Mouse (Mus musculus): ENCODE data around the gene Casp8.
"Not testable (repeated sequence)": the region's sequence is repeated elsewhere in the genome, so short reads cannot be mapped to it uniquely, and the experiment has no call there.

Casp8 gene

DNA sequence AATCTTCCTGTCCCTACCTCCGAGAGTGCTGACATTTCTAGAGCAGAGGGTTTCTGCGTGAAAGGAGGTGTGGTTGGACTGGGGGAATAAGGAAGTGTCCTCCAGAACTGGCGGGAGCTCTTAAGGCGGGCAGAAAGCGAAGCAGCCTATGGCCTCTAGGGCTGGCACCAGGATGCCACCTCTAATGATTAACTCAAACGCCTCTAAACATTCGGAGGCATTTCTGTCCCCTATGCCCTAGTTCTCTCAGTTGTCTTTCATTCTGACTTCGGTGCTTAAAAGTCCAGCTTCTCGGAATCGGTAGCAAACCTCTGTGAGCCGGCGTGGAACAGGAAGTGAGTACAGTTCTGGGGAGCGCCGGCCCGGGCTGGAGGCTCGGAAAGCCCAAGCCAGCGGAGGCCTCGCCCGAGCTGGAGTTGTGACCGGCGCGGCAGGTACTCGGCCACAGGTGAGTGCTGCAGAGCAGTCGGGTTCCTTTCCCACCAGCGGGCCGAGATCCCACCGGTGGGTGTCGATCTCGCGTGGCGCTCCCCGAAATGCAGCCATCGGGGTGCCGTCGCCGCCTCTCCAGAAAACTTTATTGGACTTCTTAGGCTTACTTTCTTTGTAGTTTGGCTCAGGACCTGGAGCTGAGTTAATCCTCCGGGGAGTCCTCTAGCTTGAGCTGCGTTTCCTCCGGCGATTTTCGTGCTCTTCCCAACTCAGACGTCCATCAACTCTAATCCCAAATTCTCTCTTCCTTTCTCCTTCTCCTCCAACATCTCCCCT lies at the start of gene Casp8:
Gene Casp8, plus strand, starts transcription at position 84 of the 768 bp plus-strand sequence.
- peak; percentile 9 for DNase-seq (ENCODE audit: low read depth, low spot score)

DNA sequence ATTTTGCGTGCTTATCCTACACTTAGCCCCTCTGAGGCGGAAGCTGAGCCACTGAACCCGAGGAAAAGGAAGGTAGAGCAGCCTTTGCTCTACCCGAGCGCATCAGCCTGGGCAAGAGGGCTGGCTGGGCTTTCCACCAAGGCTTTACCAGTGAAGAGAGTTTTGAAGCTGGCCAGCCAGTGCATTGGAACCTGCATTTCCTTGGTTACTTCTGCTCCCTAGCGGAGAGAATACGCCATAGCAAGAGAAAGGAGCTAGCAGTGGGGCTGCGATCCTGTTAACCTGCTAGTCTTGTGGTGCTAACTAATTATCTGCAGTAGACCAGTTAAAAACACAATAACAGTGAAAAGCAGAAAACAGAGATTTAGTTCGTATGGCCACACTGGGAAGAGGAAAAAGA lies 48.3 kb upstream of the Casp8 start:
- DNase-seq (ENCODE audit: low read depth, low spot score): no peak

DNA sequence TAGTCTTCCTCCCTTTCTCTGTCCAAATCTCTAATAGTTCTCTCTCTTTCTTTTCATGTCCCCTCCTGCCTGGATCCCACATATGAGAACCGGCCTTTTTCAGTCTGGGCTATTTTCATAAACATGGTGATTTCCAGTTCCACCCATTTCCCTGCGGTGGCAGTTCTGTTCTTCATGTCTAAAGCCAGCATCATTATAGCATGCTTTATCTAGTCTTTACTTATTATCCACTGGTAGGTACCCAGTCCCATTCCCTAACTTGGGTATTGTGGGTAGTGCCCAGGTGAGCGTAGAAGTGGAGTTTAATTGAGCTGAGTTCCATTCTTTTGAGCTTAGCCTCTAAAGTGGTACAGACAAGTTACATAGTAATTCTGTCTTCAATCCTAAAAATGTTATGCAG lies 35.7 kb upstream of the Casp8 start:
- DNase-seq (ENCODE audit: low read depth, low spot score): no peak

DNA sequence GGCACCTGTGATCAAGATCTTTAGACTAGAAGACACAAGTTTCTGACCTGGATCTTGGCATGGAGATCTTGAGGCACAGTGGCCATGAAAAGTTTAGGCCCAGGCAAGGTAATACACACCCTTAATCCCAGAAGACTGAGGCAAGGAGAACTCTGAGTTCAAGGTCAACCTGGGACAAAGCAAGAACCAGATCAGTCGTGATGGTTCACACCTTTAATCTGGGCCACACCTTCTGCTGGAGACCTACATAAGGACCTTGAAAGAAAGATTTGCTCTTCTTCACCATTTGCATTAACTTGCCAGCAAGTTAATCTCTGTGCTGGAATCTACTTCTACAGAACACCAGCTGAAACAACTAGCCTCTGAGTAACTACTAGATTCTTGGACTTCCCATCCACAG lies 34.6 kb upstream of the Casp8 start:
- no peak for DNase-seq (ENCODE audit: low read depth, low spot score)

DNA sequence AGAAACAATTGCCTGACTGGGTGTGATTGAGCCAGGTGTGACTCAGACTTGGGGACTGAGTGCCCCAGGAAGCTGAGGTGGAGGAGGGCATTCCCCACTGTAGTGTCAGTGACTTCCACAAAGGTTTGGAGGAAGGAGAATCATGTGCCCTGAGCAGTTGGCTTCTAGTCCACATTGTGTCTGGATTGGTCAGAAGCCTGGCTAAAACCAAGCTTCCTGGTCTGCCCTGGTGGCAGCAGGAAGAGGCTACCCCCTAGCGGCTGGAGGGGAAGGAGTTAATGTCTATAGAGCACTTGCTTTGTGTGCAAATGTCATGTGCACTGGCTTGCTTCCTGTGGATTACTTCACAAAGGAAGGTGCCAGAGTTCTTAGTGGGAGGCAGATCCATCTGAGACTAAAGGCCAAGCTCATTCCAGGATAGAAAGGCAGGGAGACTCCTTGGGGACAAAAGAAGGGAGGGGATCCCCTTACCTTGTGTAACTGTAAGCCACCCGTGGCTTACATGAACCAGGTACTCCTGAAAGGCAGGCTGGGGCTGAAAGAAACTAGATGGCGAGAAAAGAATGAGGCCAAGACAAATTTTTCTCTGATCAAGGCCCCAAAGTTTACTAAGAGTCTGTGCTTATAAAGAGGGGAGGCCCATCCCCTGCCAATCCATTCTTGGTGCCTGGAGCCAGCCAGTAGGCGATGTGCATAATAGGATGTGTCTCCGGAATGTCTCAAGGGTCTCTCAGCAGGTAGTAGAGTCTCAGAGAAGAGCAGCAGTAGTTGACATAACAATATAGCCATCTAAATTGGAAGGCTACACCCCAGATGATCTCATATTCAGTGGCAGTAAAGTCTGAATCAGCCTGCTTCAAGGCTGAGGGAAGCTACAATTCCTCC lies 33.5 kb upstream of the Casp8 start:
- DNase-seq (ENCODE audit: low read depth, low spot score): not testable (repeated sequence)

DNA sequence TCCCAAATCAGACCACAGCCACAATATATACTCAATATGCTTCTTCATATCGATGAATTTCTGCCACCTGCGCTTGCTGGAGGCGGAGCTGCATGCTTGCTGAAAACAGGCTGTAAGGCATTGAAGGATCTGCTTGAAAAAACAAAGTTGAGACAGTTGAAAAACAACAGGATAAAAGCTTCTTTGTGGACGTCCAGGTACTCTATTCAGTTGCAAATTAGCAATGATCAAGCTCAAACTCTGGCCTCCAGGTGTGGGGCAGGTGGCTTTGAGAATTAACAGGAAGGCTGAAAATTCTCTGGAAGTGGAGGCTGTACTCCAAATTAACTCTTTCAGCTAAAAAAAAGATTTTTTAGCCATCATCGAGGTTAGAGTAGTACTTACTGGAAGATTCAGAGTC lies 32.6 kb upstream of the Casp8 start:
- no peak for DNase-seq (ENCODE audit: low read depth, low spot score)

DNA sequence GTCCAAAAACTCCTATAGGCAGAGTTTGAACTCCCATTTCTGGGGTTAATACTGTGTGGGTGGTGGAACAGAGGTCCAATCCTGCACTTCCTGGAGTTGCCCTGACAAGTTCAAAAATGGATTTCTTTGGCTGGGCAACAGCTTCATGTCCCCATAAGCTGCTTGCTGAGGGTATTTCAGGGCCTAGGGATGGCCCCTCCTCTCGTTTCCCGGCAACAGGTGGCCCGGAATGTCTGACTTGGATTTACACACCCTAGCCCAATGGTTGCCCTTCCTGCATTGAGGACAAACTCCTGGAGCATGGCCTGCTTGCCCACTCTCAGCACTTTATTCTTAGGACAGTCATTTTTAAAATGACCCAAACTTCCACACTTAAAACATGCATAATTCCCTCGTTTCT lies 28.7 kb upstream of the Casp8 start:
- DNase-seq (ENCODE audit: low read depth, low spot score): not testable (repeated sequence)

DNA sequence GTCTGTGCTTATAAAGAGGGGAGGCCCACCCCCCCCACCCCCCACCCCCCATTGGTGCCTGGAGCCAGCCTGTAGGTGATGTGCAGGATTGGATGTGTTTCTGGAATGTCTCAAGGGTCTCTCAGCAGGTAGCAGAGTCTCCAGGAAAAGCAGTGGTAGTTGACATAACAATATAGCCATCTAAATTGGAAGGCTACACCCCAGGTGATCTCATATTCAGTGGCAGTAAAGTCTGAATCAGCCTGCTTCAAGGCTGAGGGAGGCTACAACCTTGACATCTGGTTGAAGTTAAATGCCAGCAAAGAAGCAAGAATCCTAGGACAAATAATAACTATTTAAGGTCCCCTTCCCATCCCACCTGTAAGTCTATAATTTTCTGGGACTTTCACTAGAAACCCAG lies 26.0 kb upstream of the Casp8 start:
- DNase-seq (ENCODE audit: low read depth, low spot score): no peak

DNA sequence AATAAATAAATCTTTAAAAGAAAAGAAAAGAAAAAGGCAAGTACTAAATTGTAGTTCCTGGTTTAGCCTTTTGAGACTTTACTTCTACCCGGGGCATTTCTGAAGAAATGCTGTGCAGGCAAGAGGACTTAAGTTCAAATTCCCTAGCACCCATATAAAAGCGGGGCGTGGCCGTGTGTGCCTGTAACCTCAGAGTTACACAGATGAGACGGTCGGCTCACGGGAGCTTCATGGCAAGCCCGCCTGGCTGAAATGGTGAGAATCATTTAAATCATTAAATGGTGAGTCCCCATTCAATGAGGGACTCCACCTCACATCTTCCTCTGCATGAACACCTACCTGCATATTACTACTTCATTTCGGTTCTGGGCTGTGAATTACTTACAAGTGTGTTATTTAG lies 25.5 kb upstream of the Casp8 start:
- no peak for DNase-seq (ENCODE audit: low read depth, low spot score)

DNA sequence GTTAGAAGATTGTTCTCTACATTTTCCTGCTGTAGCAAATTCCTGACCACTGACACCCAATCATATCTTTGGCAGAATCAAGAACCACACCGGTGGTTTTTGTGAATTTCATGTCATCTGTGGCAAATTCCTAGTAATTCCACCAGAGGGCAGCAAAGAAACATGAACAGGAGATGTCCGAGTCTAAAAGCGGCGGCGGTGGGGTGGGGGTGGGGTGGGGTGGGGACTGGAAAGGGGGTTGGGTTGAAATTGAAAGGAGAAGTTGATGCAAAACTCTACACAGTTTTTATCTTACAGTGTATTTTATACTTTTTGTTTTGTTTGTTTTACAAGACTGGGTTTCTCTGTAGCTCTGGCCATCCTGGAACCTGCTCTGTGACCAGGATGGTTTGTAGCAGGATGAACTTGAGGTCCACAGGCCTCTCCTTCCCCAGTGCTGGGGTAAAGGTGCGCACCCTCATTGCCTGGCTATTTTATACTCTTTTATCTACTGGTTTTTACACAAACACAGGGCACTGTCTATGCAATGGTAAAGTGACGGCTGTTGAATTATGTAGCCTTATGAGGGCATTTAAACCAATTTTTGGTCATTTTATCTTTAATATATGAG lies 25.0 kb upstream of the Casp8 start:
- DNase-seq (ENCODE audit: low read depth, low spot score): no peak

DNA sequence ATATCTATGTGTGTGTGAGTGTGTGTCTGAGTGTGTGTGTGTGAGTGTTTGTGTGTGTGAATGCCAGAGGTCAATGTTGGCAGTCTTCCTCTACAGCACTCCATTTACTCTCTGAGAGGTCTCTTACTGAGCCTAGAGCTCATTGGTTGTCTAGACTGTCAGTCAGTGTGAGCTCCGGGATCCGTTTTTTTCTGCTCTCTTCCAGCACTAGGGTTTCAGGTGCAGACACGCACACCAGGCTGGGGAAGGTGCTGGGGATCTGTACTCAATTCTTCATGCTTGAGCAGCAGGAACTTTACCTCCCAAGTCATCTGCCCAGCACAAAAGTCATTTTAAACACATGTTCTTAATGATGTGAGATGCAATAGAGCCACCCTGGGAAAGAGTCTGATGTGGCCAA lies 23.1 kb upstream of the Casp8 start:
- DNase-seq (ENCODE audit: low read depth, low spot score): no peak

DNA sequence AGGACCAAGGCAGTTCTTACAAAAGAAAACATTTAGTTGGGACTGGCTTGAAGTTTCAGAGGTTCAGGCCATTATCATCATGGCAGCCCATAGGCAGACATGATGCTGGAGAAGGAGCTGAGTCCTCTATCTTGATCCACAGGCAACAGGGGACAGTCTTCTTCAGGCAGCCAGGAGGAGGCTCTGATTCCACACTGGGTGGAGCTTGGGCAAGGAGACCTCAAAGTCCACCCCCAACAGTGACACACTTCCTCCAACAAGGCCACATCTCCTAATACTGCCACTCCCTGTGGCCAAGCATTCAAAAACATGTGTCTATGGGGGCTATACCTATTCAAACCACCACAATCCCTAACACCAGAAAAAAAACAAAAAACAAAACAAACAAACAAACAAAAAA lies 21.9 kb upstream of the Casp8 start:
- no peak for DNase-seq (ENCODE audit: low read depth, low spot score)

DNA sequence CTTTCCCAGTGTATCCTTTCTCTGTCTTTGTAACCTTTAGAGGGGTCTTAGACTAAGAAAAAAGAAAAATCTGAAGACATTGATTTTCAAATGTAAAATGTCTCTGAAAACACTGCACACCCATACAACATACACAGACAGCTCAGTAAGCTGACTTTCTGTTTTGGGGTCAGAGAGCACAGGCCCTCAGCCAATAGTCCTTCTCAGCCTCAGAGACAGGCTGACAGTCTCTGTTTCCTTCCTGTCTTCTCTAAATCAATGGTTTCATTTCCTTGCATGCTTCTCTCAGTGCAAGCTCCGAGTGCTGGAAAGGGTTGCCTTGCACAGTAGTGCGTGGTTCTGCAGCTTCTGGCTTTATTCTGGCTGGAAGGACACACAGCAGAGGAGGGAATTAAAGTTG lies 21.3 kb upstream of the Casp8 start:
- DNase-seq (ENCODE audit: low read depth, low spot score): no peak

DNA sequence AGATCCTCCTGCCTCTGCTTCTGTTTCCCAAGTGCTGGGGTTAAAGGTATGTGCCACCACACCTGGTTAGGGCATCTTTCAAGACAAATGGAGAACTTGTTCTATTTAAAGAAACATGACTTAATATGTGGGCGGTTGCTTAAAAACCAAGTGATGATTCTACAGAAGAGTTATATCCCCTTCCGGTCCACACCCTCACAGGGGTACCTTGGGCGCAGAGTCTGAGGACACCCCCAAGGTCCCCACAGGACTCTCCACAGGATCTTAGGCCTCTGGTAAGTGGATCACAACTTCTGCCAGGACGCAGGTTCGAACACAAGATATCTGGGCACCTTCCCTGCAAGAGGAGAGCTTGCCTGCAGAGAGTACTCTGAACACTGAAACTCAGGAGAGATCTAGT lies 19.8 kb upstream of the Casp8 start:
- no peak for DNase-seq (ENCODE audit: low read depth, low spot score)

DNA sequence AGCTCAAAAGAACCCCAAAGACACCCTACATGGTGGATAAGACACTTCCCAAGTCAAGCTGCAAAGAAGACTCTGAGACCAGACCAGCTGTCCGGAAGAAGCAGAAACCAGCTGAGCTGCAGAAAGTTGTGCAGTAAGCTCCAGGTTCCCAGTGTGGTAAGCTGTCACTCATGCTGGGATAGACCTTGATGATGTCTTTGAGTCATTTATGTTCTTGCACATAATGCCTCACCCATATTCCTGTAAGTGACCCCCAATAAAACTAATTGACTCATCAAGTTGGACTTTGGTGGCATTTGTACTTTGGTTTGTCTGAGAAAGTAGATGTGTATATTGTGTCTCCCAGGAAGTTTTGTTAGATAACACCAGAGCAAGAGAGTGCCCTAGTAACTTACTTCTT lies 17.6 kb upstream of the Casp8 start:
- no peak for DNase-seq (ENCODE audit: low read depth, low spot score)

DNA sequence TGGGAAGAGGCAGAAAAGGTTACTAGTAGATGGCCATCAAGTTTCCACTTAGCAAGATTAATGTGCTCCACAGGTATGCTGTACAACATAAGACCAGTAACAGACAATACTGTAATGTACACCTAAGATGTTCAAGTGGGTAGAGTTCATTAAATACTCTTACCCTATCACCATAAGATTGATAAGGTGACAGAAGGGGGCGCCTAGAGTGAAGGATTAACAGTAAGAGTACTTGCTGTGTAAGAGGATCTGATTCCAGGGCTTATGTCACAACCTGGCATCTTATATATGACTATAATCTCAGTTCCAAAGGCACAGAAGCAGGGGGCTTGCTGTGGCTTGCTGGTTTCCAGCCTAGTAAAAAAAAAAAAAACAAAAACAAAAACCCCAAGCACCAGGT lies 16.9 kb upstream of the Casp8 start:
- DNase-seq (ENCODE audit: low read depth, low spot score): no peak

DNA sequence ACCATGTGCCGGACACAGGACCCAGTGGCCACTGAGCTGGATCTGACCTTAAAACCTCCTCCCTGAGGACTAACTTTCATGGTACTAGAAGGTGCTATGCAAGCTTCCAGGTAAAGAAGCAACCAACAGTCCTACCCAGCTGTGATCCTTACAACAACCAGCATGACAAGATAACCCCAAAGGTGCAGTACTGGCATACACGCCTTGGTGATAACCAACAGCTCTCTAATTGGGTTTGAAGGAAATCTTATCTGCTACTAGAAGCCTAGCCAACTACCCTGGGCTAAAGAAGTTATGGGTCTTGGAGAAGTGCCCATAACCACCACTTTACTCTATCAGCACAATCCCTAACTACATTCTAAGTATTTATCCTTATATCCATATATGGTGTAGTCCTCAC lies 8.9 kb upstream of the Casp8 start:
- no peak for DNase-seq (ENCODE audit: low read depth, low spot score)

DNA sequence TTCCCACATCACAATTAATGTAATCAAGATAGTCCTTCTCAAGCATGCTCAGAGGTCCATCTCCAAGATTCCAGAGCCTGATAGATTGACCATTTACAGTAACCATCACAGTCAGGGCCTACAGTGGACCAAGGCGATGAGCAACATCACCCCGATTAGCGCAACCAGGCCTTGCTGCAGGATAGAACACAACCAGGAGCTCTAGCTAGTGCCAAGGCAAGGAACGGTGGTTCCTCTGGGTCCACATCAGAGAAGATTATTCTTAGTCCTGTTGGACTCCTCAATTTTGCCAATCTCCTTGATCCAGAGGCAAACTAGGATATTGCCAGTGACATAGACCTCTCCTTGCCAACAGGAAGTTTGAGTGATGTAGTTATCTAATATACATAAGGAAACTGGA lies 6.8 kb upstream of the Casp8 start:
- no peak for DNase-seq (ENCODE audit: low read depth, low spot score)

DNA sequence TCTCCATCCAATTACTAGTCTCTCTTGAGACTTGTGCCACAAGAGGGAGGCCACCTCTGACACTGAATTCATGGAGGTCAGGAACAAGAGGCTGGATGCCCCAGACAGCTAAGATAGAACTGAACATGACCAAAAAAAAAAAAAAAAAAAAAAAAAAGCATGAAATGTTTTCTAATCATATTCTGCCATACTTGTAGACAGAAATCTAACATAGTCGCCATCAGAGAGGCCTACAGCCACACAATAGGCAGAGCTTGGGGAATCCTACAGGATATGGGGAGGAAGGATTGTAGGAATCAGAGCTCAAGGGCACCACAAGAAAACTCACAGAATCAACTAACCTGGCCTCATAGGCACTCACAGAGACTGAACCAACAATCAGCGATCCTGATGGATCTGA lies 469 bp upstream of the Casp8 start:
- no peak for DNase-seq (ENCODE audit: low read depth, low spot score)

DNA sequence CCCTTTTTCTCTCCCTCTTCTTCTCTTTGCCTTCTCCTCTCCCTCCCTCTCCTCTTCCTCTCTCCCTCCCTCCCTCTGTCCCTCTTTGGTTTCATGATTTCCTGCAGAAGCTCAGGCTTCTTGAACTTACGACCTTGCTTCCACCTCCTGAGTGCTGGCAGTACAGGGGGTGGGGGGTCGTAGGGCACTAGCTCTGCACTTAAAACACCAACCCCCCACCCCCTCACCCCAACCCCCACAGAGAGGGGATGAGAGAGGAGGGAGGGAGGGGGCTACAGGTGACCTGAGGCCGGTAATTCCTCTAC lies 837 bp downstream of the Casp8 start:
- no peak for DNase-seq (ENCODE audit: low read depth, low spot score)

DNA sequence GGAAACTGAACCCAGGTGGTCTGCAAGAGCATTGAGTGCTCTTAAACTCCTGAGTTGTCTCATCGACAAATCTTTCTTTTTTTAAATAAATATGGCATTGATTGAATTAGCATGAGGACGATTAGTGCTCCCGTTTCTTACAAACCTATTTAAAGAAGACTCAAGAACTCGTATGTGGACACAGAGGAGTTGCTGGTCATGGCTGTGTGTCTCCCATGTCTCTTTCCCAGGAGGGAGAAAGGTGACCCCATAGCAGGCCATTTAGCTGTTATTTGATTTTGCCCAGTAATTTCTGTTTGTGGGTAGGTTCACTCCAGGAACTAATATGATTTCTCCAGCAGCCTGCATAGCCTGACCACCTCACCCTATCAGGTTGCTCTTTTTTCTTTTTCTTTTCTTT lies 1.7 kb downstream of the Casp8 start:
- no peak for DNase-seq (ENCODE audit: low read depth, low spot score)

DNA sequence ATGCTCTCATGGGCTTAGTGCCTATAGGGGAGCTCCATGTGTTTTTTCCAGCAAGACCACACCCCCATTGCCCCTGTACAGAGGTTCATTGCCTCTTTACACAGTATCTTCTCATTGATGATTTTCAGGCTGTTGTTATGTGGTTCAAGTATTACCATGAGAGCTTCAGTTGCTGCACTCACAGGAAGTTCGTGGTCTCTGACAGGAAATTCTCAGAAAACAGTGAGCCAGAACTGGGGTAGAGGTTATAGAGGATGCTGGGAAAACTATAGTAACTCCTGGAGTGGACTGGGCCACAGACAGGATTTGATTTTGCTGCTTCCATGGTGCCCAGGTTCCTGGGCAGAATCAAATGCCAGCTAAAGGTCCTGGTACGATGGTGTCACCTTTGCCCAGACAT lies 2.2 kb downstream of the Casp8 start:
- DNase-seq (ENCODE audit: low read depth, low spot score): no peak

DNA sequence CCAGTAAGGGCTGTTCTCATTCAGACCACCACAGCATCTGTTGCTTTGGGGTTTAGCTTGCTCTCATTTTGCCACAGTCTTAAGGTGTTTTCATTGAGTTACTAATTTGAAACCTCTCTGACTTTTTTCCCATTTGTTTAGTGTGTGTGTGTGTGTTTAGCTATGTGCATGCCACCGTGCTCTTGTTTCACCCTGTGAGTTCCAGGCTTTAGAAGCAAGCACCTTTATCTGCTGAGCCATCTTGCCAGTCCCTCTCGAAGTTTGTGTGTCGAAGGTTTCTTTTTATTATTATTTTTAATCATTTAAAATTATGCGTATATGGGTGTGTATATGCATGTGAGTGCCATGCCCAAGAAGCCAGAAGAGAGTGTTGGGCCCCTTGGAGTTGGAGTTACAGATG lies 3.7 kb downstream of the Casp8 start:
- no peak for DNase-seq (ENCODE audit: low read depth, low spot score)
